Mouse (Mus musculus) mouse embryonic stem cell (cell line): Measurements from ENCODE around the gene Kdr.

Source experiments
- in situ Hi-C, 2 experiments: fragments of 300-500 bp; cut with MboI; formaldehyde crosslinking; loops; 1 replicate in 1 of 2; 3 replicates in 1 of 2; pipeline ENCODE4 v1.14.3; 2019 to 2020; ENCODE audit warnings: low sequenced_read_pairs in 2 of 2, low pct_unique_long_range_greater_than_20kb in 1 of 2, mixed read lengths in 1 of 2; ENCODE audit not compliant: unreplicated experiment in 1 of 2

Kdr gene

DNA sequence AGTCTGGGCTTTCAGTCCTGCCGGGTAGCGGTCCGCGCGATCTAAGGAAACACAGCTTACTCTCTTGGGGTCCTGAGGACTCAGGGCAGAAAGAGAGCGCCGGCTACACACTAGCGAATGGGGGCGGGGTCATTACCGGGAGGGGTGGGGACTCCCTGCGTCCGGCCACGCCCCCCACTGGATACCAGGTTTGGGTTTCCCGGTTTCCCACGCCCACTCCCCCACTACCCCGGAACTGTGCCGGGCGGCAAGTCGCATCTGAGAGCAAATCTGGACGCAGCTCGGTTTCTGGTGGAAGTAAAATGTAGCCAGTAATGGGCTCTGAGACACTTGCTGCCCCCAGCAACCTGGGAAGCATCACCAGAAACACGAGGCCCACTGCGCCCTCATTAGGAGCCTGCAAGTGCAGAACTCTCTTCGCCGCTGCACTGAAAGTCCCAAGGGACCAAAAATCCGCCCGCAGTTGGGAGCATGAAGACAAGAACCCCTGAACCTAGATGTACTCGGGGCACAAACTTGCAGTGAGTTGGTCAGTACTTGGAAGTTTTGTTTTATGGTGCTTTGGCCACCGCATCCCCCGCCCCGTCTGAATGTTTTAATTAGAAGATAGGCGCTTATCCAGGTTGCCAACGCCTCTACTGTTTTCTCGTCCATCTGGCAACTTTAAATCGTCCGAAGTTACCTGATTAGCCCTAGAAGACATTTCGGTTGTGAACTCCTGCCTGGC, at the start of gene Kdr:
TSS of gene Kdr (minus strand) at position 85 of the 727 bp plus-strand sequence.
- in situ Hi-C loops = no loop called here

DNA sequence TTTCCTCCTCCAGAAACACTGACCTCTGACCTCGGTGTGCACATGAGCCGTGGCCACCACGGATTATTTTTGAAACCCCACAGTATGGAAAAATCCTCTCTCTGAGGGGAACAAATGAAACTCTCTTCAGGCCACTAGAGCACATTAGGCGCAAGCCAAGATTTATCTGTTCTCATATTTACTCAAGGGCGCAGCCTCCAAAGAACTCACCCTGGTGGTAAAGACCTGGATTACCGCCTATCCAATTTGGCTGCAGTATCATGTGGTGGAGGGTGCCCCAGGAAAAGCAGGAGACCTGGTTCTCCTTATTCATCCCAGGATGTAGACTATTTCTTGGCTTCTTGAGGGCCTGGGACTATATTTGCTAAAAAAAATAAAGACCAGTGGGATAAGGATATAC, 48.5 kb upstream of the Kdr start:
- in situ Hi-C loops = no loop called here

DNA sequence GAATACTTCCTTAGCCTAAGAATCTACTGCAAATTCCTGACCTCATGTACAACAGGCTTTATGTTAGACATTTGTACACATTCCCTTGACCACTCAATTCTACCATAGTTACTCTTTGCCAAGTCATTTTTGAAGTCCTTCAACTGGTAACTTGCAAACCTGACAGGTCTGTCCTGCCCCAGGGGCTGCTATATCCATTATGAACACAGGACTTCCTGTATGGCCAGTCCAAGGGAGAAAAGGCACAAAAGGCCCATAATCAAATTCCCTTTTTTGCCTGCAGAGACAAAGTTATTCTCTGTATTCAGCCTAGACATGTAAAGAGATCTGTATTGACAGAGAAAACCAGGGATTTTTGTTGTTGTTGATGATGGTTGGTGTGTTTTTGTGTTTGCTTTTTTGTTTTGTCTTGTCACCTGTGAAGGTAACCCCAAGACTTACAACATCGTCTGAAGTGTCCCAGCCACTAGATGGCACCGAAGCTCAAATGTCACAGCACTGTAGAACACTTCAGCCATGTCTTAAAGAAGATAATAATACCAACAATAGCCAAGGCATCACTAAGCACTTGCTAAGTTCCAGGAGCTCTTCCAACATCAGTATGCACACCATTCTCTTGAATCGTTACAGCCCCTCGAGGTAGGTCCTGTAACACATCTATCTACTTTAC, 47.9 kb upstream of the Kdr start:
- in situ Hi-C loops = no loop called here

DNA sequence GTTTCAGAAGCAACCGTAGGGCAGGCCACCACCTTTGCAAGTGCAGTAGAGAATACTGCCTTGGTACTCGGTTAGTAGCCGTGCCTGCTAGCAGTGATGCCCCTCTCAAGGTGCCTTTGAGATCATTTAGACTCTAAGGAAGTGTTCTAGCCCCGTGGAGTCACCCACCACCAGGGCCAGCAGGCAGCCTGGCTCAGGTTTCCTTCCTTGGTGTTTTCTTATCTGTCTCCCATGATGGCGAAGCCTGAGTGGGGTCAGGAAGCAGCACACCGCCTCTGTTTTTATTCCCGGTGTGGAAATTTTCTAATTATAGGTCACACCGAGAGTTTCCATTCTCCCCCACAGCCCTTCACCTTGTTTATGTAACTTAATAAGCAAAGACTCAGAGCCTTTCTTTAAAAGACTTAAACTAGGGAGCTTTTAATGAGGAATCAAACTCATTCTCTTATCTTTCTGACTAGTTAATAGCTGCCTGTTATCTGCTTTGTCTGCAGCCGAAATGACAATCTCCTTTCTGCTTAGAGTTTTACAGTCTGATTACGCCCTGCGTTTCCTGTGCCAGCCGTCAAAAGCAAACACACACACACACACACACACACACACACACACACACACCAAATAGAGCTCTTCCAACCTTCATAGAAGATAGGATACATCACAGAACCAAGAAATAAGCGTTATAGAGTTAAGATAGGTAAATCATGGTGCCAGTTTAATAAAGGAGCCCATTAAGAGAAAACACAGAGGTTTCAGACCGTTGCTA, 44.9 kb upstream of the Kdr start:
- in situ Hi-C loops = no loop called here

DNA sequence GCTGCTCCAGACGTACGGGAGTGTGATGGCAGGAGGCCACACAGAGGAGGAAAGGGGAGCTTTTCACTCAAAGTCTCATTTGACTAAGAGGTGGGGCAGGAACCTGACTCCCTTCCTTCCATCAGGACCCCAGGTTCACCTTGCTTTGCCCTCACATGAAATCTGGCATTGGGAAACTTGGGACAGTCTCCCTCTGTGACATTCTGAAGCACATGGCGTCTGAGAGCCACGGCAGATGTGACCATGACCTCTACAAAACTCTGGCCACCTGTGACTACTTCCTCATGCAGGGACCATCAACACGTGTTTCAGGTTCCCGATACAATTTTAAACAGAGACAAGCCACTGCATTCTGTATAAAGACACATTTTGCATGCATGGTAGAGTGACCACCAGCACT, 44.2 kb upstream of the Kdr start:
- in situ Hi-C loops = no loop called here

DNA sequence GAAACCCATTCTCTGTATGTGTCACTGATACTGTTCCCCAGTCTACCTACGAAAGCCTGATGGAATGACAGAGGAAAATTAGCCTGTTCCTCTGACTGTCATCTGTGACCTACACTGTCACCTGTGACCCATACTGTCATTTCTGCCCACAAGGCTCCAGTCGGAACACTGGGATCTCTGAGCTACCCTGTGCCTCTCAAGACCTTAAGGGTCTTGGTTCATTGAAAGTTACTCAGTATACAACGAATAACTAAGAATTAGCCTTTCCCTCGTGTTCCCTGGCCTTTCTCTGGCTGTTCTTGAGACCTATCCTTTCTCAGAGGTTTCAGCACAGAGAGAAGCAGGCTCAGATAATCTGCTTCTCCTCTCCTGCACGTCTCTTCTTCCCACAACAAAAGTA, 40.1 kb upstream of the Kdr start:
- in situ Hi-C loops = no loop called here

DNA sequence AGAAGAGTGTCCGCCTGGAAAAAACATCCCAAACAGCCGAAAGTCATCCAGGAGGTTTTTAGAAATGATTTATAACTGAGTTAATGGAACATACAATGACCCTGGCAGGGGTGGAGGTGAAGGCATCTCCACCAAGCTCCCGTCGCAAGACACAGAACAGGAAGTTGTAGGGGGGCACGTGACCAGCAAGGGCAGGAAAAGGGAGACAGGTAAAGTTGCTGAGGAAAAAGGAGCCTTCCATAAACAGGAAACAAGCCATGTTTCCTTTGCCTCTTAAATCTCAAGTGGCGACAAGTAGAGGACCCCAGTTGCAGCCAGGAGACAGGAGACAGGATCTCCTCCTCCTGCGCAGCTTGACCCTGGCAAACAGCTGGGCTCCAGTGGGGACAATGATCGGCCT, 37.8 kb upstream of the Kdr start:
- in situ Hi-C loops = no loop called here

DNA sequence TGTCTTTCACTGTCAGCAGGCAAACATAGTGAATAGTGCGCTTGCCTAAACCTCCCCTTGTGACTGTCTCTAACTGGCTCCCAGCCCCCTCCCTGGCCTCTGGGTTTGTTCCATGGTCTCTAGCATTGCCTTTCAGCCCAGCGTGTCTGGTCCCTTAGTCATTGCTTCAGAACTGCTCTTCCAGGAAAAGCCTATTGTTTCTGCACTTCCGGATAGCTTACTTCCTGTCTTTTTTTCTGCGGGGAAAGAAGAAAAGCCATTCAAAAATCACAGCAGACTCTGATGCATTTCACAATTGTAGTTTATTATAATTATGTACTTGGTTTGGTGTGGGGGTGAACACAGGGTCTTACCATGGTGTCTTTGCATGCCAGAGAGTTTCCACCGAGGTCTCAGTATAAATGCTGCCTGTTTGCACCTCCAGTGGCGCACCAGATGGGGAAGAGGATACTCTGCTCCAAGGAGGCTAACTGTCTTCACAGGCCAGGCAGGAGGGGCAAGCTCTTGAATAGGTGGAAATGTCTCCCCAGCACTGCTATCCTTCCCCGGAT, 35.7 kb upstream of the Kdr start:
- in situ Hi-C loops = no loop called here

DNA sequence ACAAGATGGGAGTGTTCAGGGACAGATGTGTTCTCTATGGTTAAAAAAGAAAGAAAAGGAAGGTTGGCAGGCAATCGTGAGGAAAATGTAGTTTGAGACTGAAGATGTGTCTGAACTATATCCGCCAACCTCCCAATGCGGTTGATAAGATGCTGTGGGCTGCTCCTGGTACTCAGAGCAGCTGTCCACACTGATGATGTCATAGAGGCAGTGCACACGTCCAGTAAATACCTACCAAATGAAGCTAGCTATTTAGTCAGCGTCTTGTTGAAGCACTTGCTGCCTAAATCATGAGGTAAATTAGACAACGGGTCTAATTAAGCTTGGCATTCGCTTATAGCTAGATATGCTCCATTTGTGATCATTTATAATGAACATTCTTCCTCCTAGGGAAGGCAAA, 28.1 kb upstream of the Kdr start:
- in situ Hi-C loops = no loop called here

DNA sequence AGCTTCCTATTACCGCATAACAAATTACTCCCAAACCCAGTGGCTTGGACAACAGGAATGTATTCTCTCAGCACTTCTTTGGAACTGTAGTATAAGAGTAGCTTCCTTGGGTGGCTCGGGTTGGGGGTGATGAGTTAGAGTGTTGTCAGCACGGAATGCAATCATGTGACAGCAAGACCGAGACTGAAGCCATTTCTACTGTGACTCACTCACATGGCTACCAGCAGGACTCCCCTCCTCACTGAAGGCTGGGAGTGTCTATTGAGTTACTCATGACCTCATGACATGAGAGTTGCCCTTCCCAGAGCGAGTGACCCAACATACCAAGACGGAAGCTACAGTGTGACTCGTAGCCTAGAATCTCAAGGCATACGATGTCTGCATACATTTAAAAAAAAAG, 12.0 kb upstream of the Kdr start:
- in situ Hi-C loops = no loop called here

DNA sequence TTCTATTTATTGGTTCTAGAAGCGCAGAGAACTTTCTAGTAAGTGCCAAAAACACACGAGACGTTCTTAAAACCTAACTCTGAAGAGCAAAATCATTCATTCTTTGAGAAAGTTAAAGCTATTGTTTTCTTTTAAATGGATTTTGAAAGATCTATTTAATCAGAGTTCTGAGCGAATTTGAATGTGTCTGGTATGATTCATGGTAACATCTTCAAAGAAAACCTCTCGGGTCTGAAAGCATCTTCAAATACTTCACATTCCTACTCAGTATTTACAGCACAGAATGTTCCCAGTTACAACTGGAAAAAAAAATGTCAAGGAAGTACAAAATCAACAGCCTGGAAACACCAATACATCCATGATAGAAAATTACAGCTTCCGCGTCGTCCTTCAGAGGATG, 9.3 kb upstream of the Kdr start:
- in situ Hi-C loops = no loop called here

DNA sequence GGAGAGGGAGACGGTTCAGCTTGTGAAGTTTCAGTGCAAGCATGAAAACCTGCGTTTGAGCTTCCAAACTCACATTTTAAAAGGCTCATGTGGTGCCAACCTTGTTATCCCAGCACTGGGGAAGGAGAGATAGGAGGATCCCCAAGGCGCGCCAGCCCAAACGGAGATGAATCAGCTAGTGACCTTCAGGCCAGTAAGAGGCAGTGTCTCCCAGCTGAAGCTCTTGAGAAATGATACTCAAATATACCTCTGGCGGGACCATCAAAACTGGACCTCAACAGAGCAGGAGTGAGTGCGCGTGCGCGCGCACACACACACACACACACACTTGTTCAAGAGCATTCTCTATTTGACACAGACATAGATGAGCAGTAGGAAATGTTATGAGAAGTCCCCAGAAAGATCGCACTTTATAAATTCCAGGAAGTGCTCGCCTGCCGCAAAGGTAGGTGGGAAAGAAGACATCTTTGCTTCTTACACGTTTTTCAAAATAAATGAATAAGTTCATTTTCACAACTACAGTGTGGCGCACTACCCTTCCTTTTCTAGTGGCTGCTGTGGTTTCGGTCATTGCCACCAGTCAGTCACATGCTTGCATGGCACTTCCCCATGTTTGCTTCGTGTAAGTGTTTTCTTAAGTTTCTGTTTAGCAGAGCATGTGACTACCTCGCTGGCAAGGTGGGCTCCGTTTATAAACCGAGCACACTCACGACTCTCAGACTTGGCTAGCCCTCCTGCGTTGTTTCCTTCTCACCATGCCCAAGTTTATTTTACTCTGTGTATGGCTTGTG, 2.5 kb upstream of the Kdr start:
- in situ Hi-C loops = no loop called here

DNA sequence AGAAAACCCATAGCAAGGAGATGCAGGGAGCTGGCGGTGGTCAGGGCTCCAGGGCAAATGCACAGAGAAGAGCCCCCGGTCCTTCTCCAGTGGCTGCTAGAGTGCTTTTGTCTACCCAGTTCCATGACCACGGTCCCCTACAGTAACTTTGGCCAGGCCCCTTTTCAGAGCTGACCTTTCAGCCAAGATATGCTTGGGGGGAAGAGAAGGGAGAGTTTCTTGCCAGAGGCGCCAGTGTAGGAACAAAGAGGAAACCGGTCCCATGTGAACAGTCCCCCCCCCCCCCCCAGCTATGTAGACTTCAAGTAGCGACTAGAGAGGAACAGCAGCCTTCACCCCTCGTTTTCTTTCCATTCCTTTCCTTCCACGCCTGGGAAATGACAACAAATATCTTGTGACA, 850 bp upstream of the Kdr start:
- in situ Hi-C loops = no loop called here

DNA sequence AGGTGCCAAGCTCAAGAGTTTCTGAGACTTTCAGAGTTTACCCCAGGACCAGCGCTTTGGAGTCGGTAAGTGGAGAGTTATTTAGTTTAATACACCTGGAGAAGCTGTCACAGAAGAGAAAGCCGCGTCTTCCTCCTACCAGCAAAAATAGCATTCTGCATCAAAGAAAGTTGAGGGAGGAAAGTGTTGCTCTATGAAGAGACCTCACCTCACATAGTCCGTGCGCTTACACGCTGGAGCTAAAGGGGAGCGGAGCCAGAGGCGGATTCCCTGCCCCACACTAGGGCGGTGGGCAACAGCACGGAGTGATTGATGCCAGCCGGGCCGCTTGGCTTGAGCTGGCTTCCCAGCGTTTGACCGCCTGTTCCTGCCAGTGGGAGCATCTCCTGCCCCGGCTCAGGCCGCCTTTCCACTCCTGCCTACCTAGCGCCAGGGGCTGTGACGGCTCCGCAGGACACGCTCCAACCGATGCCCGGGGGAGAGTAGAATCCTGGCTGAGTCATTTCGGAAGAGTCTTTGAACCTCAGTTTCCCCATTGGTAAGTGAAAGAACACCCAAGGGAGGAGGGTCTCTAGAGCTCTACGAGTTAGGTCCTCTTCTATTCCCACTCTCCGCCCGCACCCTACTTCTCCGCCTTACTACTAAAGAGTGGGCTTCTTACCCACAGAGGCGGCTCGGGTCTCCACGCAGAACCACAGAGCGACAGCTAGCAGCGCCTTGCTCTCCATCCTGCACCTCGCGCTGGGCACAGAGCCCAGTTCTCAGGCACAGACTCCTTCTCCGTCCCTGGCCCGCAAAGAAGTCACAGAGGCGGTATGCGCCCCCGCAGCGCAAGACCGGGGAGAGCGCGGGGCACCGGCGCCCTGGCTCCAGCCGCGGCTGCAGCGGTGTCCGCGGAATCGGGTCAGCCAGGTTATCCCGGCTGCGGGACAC, 551 bp downstream of the Kdr start:
- in situ Hi-C loops = no loop called here

DNA sequence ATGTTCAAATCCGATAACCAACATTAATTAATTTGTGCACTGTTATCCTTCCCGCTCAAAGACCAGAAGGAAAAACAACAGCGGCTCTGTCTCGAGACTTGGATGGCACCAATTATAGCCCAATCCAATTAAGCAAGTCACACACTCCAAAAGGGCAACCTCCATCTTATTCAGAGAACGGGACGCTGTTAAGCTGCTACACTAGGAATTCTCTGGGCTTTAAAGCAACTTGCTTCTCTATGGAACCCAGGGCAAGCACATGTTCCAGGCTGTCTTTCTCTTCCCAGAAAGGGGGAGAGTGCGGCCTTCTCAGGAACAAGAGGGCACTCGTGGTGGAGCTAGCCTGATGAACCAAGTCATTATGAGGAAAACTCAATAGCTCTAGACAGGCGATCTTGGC, 1.6 kb downstream of the Kdr start:
- in situ Hi-C loops = no loop called here

DNA sequence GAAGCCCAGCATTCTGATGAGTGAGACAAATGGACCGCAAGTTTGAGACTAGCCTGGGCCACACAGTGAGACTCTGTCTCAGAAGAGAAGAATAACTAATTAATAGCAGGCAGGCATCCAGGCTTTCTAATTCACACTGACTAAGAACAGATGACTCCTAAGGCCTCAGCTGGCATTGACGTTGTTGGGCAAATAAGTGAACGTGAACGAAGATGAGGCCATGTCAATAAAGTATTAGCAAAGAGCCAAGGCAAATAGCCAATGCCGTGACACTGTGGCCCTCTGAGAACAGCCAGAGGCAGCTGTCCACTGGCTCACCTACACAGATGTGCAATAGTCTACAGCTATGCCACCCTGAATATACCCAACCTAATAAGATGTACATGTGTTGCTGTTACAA, 2.9 kb downstream of the Kdr start:
- in situ Hi-C loops = no loop called here

DNA sequence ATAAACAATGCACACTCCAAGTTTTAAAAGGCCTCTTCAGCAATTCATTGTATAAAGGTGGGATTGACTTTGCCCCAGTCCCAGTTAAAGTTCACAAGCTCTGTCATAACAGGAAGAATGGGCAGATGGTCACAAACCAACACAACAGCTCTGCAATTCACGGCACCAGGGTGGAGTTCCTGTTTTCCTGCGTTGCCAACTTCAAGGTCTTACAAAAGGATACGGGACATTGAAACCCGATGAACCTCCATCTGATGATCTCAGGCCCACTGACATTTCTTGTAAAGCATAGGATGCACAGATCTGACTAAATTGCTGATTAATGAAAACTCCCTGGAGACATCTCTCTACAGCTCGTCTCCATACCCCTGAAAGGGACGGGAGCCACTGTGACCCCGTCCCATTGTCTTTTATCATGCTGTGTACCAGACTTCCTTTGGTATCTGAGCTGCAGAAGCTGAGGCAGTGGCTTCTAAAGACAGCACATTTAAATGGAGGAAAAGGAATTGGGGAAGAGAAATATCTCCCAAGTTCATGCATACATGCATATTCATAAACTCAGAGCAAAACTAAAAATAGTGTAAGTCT, 3.6 kb downstream of the Kdr start:
- in situ Hi-C loops = no loop called here
